Mouse (Mus musculus) intestine, embryonic 14.5 days (tissue): Measurements from ENCODE around the gene Fam174b. TPM values are rescaled to one million over a fixed set of nuclear protein-coding genes. Genes with fewer than 3 reads are reported as not detected.

Source experiments
- ATAC-seq: fragments of 200-750 bp; cut with Nextera tagmentation; replicated peaks from 2 replicates; pipeline ENCODE4 v1.8.0; 2017; ENCODE audit warnings: low read depth, moderate number of reproducible peaks, moderate TSS enrichment, moderate library complexity; ENCODE audit not compliant: low FRiP score, low TSS enrichment
- DNase-seq: peaks from one replicate; pipeline ENCODE4 v3.0.0-alpha.2; 2018; ENCODE audit warnings: low spot score
- H3K27ac ChIP-seq: fragments of 300-500 bp; sonication (generic); 2 replicates; pipeline ENCODE4 v1.5.1; 2014; ENCODE audit warnings: low read depth, mild to moderate bottlenecking, control low read depth
- H3K27me3 ChIP-seq: fragments of 300-500 bp; sonication (generic); replicated peaks from 2 replicates; pipeline ENCODE4 v1.6.1; 2014; ENCODE audit warnings: low read length, control low read depth; ENCODE audit not compliant: control insufficient read depth, insufficient read depth
- H3K36me3 ChIP-seq: fragments of 300-500 bp; sonication (generic); 2 replicates; pipeline ENCODE4 v1.6.1; 2014; ENCODE audit warnings: low read length, control low read depth; ENCODE audit not compliant: control insufficient read depth, insufficient read depth
- H3K4me1 ChIP-seq: fragments of 300-500 bp; sonication (generic); replicated peaks from 2 replicates; pipeline ENCODE4 v1.6.1; 2014; ENCODE audit warnings: low read length, control low read depth, mixed read lengths; ENCODE audit not compliant: control insufficient read depth, insufficient read depth
- H3K4me2 ChIP-seq: fragments of 300-500 bp; sonication (generic); 2 replicates; pipeline ENCODE4 v1.6.1; 2014; ENCODE audit warnings: low read length
- H3K4me3 ChIP-seq: fragments of 300-500 bp; sonication (generic); 2 replicates; pipeline ENCODE4 v1.5.1; 2014; ENCODE audit warnings: low read depth, low read length, control low read depth, mixed read lengths
- H3K9ac ChIP-seq: fragments of 300-500 bp; sonication (generic); 2 replicates; pipeline ENCODE4 v1.6.1; 2014; ENCODE audit warnings: mild to moderate bottlenecking, low read length
- H3K9me3 ChIP-seq: fragments of 300-500 bp; sonication (generic); 2 replicates; pipeline ENCODE4 v1.6.1; 2016; ENCODE audit warnings: low read length, control low read depth; ENCODE audit not compliant: control insufficient read depth
- WGBS: fragments of 180-500 bp; shearing (Covaris S2); extraction: QIAGEN DNeasy Blood & Tissue Kit; methylation state at CpG from one replicate; pipeline ENCODE4 v1.1.7; 2014; 5-methylcytosine and 5-hydroxymethylcytosine counted together
- polyA plus RNA-seq: library from polyadenylated mRNA; unstranded; fragments of >200 nt; fragmentation: Nextera tagmentation; extraction: Ambion mirVana; gene quantifications from 2 replicates; pipeline ENCODE4 v1.2.1, GENCODE M21; 2014

Gene Fam174b
- polyA plus RNA-seq, 1 experiment from 2014 or later: 30.0 TPM

DNA sequence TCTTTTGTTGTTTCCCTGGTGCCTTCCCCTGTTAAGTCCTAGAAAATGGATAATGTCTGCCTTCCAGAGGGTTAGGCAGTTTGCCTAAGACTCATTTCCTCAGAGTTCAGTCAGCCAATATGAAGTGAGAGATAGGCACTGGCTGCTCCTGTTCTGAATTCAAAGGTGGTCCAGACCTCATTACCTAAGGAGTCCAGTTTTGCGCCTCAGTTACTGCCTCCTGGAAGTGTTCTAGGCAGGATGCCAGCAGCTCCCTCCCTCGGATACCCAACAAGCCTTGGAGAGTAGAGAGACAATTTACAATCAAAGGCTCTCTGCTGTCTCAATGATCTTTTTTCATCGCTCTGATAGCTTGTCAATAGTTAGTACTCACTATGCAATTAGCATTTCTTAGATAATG is 19.1 kb upstream of the Fam174b start:
- no peak overlapping the region for H3K4me2 ChIP-seq
- no peak overlapping the region for H3K27ac ChIP-seq
- WGBS: 63% methylated on average over 3 of the region's 3 CpGs
- no peaks in the 10 kb centered on the region for H3K27me3 ChIP-seq
- H3K9me3 ChIP-seq: no peaks in the 10 kb centered on the region
- DNase-seq (peak; percentile 20), ATAC-seq (no peak)
- no peaks in the 10 kb centered on the region for H3K36me3 ChIP-seq
- H3K9ac ChIP-seq: no peak overlapping the region
- H3K4me3 ChIP-seq: no peak overlapping the region
- H3K4me1 ChIP-seq: peaks cover 11% of the 10 kb centered on the region

DNA sequence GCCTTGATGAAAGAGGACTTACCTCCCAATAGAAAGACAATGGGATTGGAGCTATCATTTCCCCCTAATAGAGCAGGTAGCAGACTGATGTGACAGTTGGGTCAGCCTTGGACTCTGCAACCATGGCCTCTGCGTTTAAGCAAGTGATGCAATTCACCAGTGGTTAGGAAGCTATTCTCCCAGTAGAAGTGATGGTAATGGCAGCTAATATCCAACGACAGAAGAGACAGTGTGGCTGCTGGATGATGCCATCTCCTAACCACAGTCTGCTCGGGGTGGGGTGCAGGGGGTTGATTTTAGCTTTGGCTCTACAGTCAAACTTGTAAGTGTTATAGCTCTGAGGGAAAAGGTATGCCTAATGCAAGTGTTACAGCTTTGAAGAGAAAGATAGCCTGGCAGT is 18.3 kb upstream of the Fam174b start:
- ATAC-seq: no peak
- Histone ChIP-seq H3K4me1 (peaks cover 11% of the 10 kb centered on the region), H3K27me3 (no peaks in the 10 kb centered on the region), H3K9me3 (no peaks in the 10 kb centered on the region), H3K36me3 (no peaks in the 10 kb centered on the region), H3K9ac (no peak overlapping the region), H3K27ac (no peak overlapping the region), H3K4me2 (no peak overlapping the region), H3K4me3 (no peak overlapping the region)
- WGBS: 81% methylated on average over 3 of the region's 3 CpGs
- peak; percentile 25 for DNase-seq

DNA sequence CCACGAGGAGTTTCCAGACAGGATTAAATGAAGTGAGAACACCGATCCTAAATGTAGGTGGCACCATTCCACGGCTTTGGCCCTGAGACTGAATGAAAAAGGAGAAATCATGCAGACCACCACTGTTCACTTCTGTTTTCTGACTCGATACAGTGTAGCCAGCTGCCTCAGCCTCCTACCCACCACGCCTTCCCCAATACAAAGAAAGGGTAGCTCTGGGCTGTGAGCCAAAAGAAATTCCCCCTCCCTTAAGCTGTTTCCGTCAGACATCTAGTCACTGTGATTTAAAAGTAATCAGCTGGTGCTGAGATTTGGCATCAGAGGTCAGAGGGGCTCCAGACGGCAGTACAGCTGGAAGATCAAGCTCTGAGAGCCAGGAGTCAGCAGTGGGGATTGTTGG is 10.2 kb upstream of the Fam174b start:
- 46% methylated on average over 7 of the region's 7 CpGs for WGBS
- Histone ChIP-seq H3K27me3 (no peaks in the 10 kb centered on the region), H3K36me3 (no peaks in the 10 kb centered on the region), H3K4me3 (no peak overlapping the region), H3K9ac (no peak overlapping the region), H3K27ac (no peak overlapping the region), H3K9me3 (no peaks in the 10 kb centered on the region), H3K4me1 (peaks cover 3% of the 10 kb centered on the region; the same call in 1 of the 2 replicates), H3K4me2 (no peak overlapping the region)
- DNase-seq (peak; percentile 48), ATAC-seq (no peak)

DNA sequence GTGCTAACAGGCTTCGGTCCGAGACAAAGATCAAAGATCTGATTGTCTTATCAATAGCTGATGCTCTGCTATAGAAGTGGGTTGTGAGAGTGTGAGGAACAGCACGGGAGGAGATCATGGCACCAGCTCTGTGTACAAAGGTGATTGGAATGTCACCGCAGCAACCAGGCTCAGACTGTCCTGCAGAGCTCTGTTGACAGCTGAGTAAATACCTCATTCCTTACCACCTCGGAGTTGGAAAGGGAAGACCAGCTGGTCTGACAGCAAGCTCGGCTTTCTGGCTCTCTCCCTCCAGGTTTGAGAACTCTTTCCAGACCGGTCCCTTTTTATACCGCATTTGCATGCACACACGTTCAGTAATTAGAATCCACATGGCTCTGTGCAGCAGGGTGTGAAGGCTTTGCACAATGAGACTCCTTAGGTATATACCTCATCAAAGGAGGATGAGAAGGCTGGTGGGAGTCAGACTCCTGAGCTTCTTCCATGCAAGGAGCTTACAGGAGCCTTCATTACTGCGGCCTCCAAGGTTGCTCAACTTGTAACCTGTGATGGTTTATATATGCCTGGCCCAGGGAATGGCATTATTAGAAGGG is 9.6 kb upstream of the Fam174b start:
- DNase-seq: peak; percentile 53
- H3K9ac ChIP-seq: no peak overlapping the region
- no peak overlapping the region for H3K27ac ChIP-seq
- 52% methylated on average over 10 of the region's 10 CpGs for WGBS
- no peak for ATAC-seq
- no peaks in the 10 kb centered on the region for H3K36me3 ChIP-seq
- peaks cover 3% of the 10 kb centered on the region; the same call in 1 of the 2 replicates for H3K4me1 ChIP-seq
- no peak overlapping the region for H3K4me3 ChIP-seq
- H3K27me3 ChIP-seq: no peaks in the 10 kb centered on the region
- no peaks in the 10 kb centered on the region for H3K9me3 ChIP-seq
- no peak overlapping the region for H3K4me2 ChIP-seq

DNA sequence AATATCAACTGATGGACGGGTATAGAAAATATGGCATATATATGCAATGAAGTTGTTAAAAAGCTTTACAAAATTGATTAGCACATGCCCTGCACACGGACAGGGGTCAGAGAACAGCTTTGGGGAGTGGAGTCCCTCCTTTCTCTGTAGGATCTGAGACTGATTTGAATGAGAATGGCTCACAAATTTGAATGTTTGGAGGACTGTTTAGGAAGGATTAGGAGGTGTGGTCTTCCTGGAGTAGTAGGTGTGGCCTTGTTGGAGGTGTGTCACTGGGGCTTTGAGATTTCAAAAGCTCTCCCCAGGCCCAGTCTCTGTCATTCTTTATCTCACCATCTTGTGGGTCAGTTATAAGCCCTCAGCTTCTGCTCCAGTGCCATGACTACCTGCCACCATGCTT is 4.1 kb upstream of the Fam174b start:
- Histone ChIP-seq H3K36me3 (no peaks in the 10 kb centered on the region), H3K9ac (no peak overlapping the region), H3K9me3 (no peaks in the 10 kb centered on the region), H3K4me2 (no peak overlapping the region), H3K4me1 (peaks cover 8% of the 10 kb centered on the region; the same call in 1 of the 2 replicates), H3K4me3 (no peak overlapping the region), H3K27me3 (no peaks in the 10 kb centered on the region), H3K27ac (no peak overlapping the region)
- peak; percentile 9 for DNase-seq
- ATAC-seq: no peak
- 92% methylated on average over 2 of the region's 2 CpGs for WGBS

DNA sequence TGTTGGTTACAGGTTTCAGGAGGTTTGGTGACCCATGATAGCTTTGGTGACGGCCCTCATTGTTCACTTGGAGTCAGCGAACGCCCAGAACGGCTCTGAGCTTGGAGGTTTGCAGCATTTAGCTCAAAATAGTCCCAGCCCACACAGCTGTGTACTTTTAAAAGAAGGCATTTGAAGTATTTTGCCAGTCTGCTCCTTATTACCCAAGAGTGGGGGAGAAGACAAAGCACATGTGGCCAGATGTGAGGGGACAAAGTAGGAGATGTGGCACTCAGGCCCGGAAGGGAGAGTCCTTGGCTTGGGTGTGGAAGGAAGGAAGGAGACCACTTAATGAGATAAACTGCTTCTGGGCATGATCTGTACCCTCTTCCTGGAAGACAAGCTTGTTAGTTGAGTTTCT is 1.3 kb downstream of the Fam174b start:
- H3K4me3 ChIP-seq: peak overlapping the region; percentile 67
- H3K27ac ChIP-seq: no peak overlapping the region
- no peaks in the 10 kb centered on the region for H3K36me3 ChIP-seq
- H3K4me1 ChIP-seq: peaks cover 10% of the 10 kb centered on the region; the same call in 1 of the 2 replicates
- H3K4me2 ChIP-seq: peak overlapping the region; percentile 100
- ATAC-seq (no peak), DNase-seq (peak; percentile 58)
- H3K9ac ChIP-seq: peak overlapping the region; percentile 59; the same call in 1 of the 2 replicates
- no peaks in the 10 kb centered on the region for H3K27me3 ChIP-seq
- WGBS: 47% methylated on average over 5 of the region's 5 CpGs
- H3K9me3 ChIP-seq: no peaks in the 10 kb centered on the region

DNA sequence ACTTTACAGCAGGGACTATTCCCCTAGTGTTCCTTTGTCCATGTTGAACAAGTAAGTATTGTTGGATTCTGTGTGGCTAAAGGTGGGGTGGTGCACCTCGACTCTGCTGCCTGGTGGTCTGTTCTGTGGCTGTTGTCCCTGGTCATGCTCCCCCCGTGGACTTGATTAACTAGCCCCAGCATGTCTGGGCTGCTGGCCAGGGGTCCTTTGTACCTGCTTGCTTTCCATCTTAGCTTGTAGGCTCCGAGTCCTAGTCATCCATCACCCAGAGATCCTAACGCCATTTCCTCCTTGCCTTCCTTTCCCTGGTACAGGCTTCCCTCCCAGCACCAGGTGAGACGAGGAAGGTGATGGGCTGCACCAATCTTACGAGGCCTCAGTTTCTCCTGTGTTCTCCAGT is 1.7 kb downstream of the Fam174b start:
- Histone ChIP-seq H3K4me3 (0 out of 2 replicates have a peak overlapping the region, but pooled peaks have one; percentile 67), H3K27ac (no peak overlapping the region), H3K9me3 (no peaks in the 10 kb centered on the region), H3K4me2 (peak overlapping the region; percentile 100; the same call in 1 of the 2 replicates), H3K4me1 (peaks cover 10% of the 10 kb centered on the region; the same call in 1 of the 2 replicates), H3K27me3 (no peaks in the 10 kb centered on the region), H3K9ac (no peak overlapping the region), H3K36me3 (no peaks in the 10 kb centered on the region)
- ATAC-seq: no peak
- peak; percentile 50 for DNase-seq
- 66% methylated on average over 6 of the region's 6 CpGs for WGBS

DNA sequence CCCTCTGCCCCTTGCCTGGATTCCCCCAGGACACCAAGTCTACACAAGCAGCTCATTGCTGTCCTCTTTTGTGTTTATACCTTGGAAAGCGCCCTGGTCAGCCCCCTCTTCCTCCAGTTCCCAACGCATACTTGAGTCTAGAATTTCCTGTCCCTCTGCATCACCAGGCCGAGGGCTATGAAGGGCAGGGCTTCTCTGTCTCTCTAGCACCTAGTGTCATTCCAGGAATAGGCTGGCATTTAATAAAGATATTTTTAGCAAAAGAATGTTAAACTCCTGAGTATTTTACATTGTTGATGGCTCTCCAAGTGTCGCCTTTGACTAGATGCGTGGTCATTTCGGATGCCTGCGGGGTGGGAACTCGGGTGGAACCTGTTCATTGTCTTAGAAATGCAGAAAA is 3.0 kb downstream of the Fam174b start:
- H3K4me2 ChIP-seq: no peak overlapping the region
- H3K4me1 ChIP-seq: peaks cover 10% of the 10 kb centered on the region; the same call in 1 of the 2 replicates

DNA sequence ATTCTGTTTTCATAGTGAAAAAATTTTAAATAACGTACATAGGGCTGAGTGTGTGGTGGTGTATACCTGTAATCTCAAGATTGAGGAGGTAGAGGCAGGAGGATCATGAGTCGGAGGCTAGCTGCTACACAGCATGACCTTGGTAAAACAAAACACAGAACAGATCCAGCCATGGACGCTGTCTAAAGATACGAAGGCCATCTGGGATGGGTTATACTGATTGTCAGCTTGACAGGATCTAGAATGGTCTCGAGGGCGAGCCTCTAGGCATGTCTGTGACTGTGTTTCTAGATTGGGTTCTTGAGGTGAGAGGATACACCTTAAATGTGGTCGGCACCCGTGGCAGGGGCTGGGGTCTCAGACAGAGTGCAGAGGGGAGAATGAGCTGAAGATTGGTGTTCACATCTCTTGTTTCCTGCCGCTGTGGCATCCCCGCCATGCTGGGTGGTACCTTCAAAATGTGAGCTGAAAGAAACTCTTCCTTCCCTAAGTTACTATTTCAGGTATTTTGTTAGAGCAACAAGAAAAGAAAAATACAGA is 3.8 kb downstream of the Fam174b start:
- 82% methylated on average over 10 of the region's 10 CpGs for WGBS
- H3K9ac ChIP-seq: no peak overlapping the region
- DNase-seq (peak; percentile 32), ATAC-seq (no peak)
- H3K27ac ChIP-seq: no peak overlapping the region
- no peak overlapping the region for H3K4me2 ChIP-seq
- H3K36me3 ChIP-seq: no peaks in the 10 kb centered on the region
- no peaks in the 10 kb centered on the region for H3K9me3 ChIP-seq
- peaks cover 11% of the 10 kb centered on the region; the same call in 1 of the 2 replicates for H3K4me1 ChIP-seq
- no peak overlapping the region for H3K4me3 ChIP-seq
- H3K27me3 ChIP-seq: no peaks in the 10 kb centered on the region

More for the DNA sequence above, 3.0 kb downstream of the Fam174b start:
- no peaks in the 10 kb centered on the region for H3K27me3 ChIP-seq
- H3K36me3 ChIP-seq: no peaks in the 10 kb centered on the region
- no peak overlapping the region for H3K4me3 ChIP-seq
- ATAC-seq (no peak), DNase-seq (no peak)
- no peak overlapping the region for H3K27ac ChIP-seq
- no peak overlapping the region for H3K9ac ChIP-seq
- 86% methylated on average over 8 of the region's 8 CpGs for WGBS
- no peaks in the 10 kb centered on the region for H3K9me3 ChIP-seq
